Mouse (Mus musculus): ENCODE data around the gene Slit3.
A peak's percentile ranks its signal among the peaks of the same experiment; 100 is the strongest.

The Slit3 gene

GRCm38 (mm10) chr11:35690515-35691281 lies 569.7 kb downstream of the Slit3 start:
- no peak for DNase-seq (ENCODE audit: low spot score in 2 of 2)

GRCm38 (mm10) chr11:35693136-35693535 lies 572.1 kb downstream of the Slit3 start:
- peak; percentile 47 to 56 for DNase-seq (ENCODE audit: low spot score in 2 of 2)

DNA sequence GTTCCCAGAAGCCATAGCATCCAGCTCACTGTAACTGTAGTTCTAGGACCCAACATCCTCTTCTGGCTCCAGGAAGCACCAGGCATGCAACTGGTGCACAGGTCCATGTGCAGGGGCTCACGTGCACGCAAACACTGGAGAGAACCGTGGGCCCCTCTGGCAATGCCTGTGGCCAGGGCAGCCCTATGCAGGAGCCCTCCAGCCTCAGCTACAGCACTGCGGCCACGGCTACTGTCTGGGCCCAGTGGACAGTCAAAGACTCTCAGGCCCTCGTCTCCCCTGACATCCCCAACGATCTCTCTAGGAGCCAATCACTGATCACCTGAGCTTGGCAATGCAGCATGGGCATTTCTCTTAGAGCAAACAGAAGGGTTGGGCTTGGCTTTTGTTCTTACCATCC lies 572.6 kb downstream of the Slit3 start:
- no peak for DNase-seq (ENCODE audit: low spot score in 2 of 2)

- no peak for DNase-seq (ENCODE audit: low spot score in 2 of 2)
Measured at GRCm38 (mm10) chr11:35697476-35697875, 576.5 kb downstream of the Slit3 start.

GRCm38 (mm10) chr11:35698901-35699300 lies 577.9 kb downstream of the Slit3 start:
- DNase-seq (ENCODE audit: low spot score in 2 of 2): no peak

DNA sequence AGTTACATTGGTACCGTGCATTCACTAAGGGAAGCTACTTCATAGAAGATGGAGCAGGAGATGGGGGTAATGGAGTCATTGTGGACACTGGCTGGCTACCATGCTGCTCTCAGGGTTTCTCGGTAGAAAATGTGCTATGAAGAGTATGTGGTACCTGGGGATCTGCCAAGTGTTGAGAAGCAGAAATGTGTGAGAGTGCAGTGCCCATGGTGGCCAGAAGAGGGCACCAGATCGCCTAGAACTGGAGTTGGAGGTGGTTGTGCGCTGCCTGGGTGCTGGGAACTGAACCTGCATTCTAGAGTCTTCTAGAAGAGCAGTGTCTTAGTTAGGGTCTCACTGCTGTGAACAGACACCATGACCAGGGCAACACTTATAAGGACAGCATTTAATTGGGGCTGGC lies 582.4 kb downstream of the Slit3 start:
- no peak for DNase-seq (ENCODE audit: low spot score in 2 of 2)

GRCm38 (mm10) chr11:35704381-35704780 lies 583.4 kb downstream of the Slit3 start:
- no peak for DNase-seq (ENCODE audit: low spot score in 2 of 2)

GRCm38 (mm10) chr11:35704927-35705326 lies 583.9 kb downstream of the Slit3 start:
- DNase-seq (ENCODE audit: low spot score in 2 of 2): no peak

GRCm38 (mm10) chr11:35707431-35707830 lies 586.4 kb downstream of the Slit3 start:
- DNase-seq (ENCODE audit: low spot score in 2 of 2): no peak

DNA sequence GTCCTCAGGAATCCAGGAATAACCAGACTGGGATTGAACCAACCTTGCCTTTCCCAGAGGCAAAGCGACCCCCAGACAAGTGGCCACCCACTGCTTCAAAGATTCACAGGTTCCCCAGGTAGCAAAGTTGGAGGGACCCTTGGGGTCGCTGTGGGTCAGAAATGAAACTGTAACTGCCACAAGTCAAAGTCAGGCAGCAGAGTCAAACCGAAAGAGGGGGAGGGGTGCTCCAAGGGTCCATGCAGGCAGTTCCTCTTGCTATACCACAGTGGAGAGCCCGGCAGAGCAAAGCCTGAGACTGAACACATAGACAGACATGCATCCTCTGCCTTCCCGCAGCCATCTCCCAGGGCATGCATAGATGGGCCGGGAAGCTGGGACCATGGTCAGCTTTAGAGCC lies 590.3 kb downstream of the Slit3 start:
- no peak for DNase-seq (ENCODE audit: low spot score in 2 of 2)

DNA sequence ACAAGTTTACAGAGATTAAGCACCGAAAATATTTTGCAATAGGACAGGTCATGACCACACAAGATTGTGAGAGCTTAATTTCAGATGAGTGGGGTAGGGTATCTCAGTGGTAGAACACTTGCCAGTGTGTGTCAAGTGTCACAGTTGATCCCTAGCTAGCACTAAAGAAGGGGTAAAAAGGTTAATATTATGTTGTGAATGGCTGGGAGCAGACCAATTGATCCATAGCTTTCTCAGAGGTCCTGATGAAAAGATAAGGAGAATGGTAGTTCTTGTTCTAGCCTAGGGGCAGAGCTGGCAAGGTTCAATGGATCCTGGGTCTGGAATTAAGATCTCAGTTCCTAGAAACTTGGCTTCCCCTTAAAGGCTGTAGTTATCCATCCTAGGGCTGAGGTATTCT lies 597.9 kb downstream of the Slit3 start:
- no peak for DNase-seq (ENCODE audit: low spot score in 2 of 2)

- no peak for DNase-seq (ENCODE audit: low spot score in 2 of 2)
Measured at GRCm38 (mm10) chr11:35723876-35724275, 602.9 kb downstream of the Slit3 start.

DNA sequence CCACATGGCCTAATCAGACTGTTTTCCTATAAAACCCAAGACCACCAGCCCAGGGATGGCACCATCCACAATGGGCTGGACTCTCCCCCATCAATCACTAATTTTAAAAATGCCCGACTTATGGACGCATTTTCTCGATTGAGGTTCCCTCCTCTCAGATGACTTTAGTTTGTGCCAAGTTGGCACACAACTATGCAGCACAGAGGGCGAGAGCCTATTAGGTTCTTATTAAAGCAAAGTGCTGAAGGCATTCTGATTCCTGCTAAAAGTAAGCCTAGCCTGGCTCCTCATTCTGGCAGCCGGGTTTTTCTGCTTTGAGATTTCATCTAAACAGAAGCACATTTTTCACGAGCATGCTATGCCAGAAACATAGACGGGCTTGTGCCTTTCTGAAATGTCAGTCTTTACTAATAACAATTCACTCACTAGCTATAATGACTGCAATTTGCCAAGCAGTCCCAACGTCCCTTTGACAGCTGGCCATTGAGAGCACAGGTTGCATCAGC lies 605.4 kb downstream of the Slit3 start:
- DNase-seq (ENCODE audit: low spot score in 2 of 2): no peak

DNA sequence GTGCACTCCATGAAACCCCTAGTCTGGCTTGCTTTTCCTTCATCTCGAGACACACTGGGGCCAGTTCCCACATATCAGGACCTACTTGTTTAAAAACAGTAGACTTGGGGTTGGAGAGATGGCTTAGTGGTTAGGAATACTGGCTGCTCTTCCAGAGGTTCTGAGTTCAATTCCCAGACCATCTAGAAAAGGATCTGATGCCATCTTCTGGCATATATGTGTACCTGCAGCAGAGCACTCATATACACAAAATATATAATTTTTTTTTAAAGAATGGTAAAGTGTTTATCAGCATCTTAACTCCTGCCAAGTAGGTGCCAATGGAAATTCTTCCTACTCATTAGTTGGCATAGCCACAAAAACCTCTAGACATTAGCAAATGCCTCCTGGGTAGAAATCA lies 607.2 kb downstream of the Slit3 start:
- DNase-seq (ENCODE audit: low spot score in 2 of 2): no peak

GRCm38 (mm10) chr11:35729186-35729585 lies 608.2 kb downstream of the Slit3 start:
- no peak for DNase-seq (ENCODE audit: low spot score in 2 of 2)

- DNase-seq (ENCODE audit: low spot score in 2 of 2): no peak
Measured at GRCm38 (mm10) chr11:35732366-35732765, 611.3 kb downstream of the Slit3 start.

DNA sequence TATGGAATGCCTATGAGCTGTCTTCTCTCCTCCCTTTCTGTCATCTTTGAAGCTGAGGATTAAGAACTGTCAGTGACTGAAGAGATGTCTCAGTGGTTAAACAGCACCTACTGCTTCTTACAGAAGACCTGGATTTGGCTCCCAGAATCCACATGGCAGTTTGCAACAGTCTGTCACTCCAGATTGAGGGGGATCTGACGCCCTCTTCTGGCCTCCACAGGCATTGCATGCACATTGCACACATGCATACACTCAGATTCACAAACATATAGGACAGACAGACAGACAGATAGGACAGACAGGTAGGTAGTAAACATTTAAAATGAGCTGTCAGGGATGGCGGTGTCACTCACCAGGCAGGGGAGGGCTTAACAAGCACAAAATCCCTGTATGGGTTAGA lies 615.8 kb downstream of the Slit3 start:
- DNase-seq (ENCODE audit: low spot score in 2 of 2): no peak

GRCm38 (mm10) chr11:35737262-35737661 lies 616.2 kb downstream of the Slit3 start:
- no peak for DNase-seq (ENCODE audit: low spot score in 2 of 2)

- no peak for DNase-seq (ENCODE audit: low spot score in 2 of 2)
Measured at GRCm38 (mm10) chr11:35738102-35738501, 617.1 kb downstream of the Slit3 start.

DNA sequence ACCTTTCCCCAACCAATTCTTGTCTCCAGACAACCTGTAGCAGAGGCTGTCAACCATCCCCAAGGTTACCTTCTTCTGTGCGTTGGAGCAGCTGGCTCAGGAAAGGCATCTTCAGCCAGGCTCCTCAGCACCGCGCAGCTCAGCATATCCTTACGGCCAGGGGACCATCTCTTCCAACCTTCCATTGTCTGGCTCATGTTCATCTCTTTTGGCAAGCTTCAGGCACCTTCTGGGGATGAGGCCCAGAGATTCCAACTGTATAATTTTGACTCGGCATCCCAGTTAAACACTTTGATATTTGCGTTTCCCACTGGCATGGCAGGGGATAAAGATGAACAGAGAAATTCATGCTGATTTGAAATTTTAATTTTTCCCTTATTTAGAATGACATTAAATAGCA lies 622.6 kb downstream of the Slit3 start:
- DNase-seq (ENCODE audit: low spot score in 2 of 2): no peak

DNA sequence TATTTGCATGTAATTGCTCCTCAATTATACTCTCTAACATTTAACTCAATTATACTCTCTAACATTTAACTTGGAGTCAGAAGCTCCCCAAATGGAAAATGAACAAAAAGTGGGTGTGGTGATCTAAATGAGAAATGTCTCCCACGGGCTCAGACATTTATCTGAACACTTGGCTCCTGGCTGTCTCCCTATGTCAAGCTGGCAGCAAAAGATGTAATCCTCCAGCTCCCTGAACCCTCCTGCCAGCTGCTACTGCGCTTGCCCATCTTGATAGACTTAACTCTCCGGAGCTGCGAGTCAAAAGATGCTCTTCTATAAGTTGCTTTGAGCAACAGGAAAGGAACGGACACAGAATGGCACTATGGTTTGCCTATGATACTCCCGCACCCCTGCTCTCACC lies 623.5 kb downstream of the Slit3 start:
- DNase-seq (ENCODE audit: low spot score in 2 of 2): no peak

GRCm38 (mm10) chr11:35750578-35750977 lies 629.6 kb downstream of the Slit3 start:
- DNase-seq (ENCODE audit: low spot score in 2 of 2): no peak

DNA sequence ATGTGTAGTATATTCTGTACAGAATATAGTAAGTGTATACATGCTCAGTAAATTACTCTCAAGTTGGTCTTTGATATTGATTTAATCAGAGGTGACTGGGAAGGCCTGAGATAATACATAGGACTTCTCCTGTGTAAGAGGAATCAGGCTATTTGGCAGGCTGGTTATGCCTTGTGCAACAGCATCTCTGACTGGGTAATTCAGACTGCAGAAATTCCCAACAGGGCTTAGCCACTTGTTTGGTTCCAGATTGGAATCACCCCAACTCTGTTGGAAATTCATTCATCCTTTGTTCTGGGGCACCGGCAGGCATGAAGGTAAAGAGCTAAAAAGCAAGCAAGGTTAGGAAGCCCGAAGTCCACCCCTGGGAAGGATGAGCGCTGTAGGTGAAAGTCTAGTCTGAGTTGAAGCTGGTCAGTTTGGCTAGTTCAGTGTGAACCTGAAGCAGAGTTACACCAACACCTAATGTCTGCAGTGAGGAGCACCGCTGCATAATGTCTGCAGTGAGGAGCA lies 633.9 kb downstream of the Slit3 start:
- no peak for DNase-seq (ENCODE audit: low spot score in 2 of 2)

DNA sequence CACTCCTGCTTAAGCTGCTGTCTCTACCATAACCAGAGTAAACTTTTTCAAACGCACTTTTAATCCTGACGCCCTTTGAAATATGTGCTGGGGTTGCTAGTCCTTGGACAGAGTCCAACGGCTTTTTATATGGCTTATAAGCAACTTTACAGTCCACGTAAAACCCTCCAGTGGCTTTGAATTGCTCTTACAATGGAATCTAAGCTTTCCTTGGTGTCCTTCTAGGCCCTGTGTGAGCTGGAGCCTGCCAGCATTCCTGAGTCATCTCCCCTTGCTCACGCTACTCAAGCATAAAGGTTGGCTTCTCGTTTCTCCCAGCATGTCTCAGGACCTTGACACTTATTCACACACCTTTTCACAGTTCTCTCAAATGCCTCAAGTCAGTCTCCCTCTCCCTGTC lies 634.5 kb downstream of the Slit3 start:
- no peak for DNase-seq (ENCODE audit: low spot score in 2 of 2)

All from frontal cortex, postnatal 25 days (tissue).